Mouse (Mus musculus) frontal cortex, postnatal 25 days (tissue): ENCODE measurements around the gene Atxn7l3.
"Not testable (repeated sequence)": the region's sequence is repeated elsewhere in the genome, so short reads cannot be mapped to it uniquely, and the experiment has no call there.

Source experiments
- DNase-seq, 2 experiments: peaks; one replicate each; pipeline ENCODE4 v3.0.0; 2022; ENCODE audit warnings: low spot score in 2 of 2

Gene Atxn7l3

GRCm38 (mm10) chr11:102294887-102295597 is 1.4 kb downstream of the Atxn7l3 start:
- no peak for DNase-seq

- no peak for DNase-seq
These were observed 2.0 kb downstream of the Atxn7l3 start for GRCm38 (mm10) chr11:102294416-102294815.

GRCm38 (mm10) chr11:102293971-102294370 is 2.5 kb downstream of the Atxn7l3 start:
- DNase-seq: no peak

- no peak for DNase-seq
These were observed 5.3 kb downstream of the Atxn7l3 start for GRCm38 (mm10) chr11:102291051-102291535.

GRCm38 (mm10) chr11:102290141-102290540 is 6.3 kb downstream of the Atxn7l3 start:
- DNase-seq: no peak

- DNase-seq: no peak
These were observed 6.8 kb downstream of the Atxn7l3 start for GRCm38 (mm10) chr11:102289511-102290100.

- no peak for DNase-seq
These were observed 7.5 kb downstream of the Atxn7l3 start for GRCm38 (mm10) chr11:102288913-102289312.

- no peak for DNase-seq
These were observed 8.2 kb downstream of the Atxn7l3 start for GRCm38 (mm10) chr11:102288027-102288804.

GRCm38 (mm10) chr11:102287485-102287884 is 8.9 kb downstream of the Atxn7l3 start:
- no peak for DNase-seq

- no peak for DNase-seq
These were observed 11.2 kb downstream of the Atxn7l3 start for GRCm38 (mm10) chr11:102285095-102285834.

GRCm38 (mm10) chr11:102284501-102285094 is 11.8 kb downstream of the Atxn7l3 start, which contains the start of gene Tmub2:
TSS of gene Tmub2 (plus strand) at chr11:102284931.
- DNase-seq: peak; percentile 93 to 95

GRCm38 (mm10) chr11:102283922-102284321 is 12.5 kb downstream of the Atxn7l3 start:
- DNase-seq: no peak

- DNase-seq: not testable (repeated sequence)
These were observed 16.2 kb downstream of the Atxn7l3 start for GRCm38 (mm10) chr11:102280267-102280666.

GRCm38 (mm10) chr11:102279595-102279994 is 16.8 kb downstream of the Atxn7l3 start:
- no peak for DNase-seq

GRCm38 (mm10) chr11:102277754-102278153 is 18.7 kb downstream of the Atxn7l3 start:
- no peak for DNase-seq

- DNase-seq: no peak
These were observed 20.0 kb downstream of the Atxn7l3 start for GRCm38 (mm10) chr11:102276411-102276915.

- DNase-seq: no peak
These were observed 27.7 kb downstream of the Atxn7l3 start, which contains the start of gene Asb16 for GRCm38 (mm10) chr11:102268520-102269244. TSS of gene Asb16 (plus strand) at chr11:102268743.

- peak in 1 of 2 experiments; percentile 60 for DNase-seq
These were observed 29.0 kb downstream of the Atxn7l3 start for GRCm38 (mm10) chr11:102267480-102267879.

GRCm38 (mm10) chr11:102266631-102267355 is 29.6 kb downstream of the Atxn7l3 start:
- DNase-seq: no peak

- DNase-seq: no peak
These were observed 30.6 kb downstream of the Atxn7l3 start for GRCm38 (mm10) chr11:102265816-102266215.
